Mouse (Mus musculus) inflammation-experienced regulatory T-cells (primary cell): Measurements from ENCODE around the gene Rpl28. TPM values are rescaled to one million over a fixed set of nuclear protein-coding genes. Genes with fewer than 3 reads are reported as not detected.

ENCODE experiments used
- polyA plus RNA-seq, 2 experiments: library from polyadenylated mRNA; unstranded; fragments of 100-300 nt; shearing (Covaris generic); gene quantifications; one replicate each; pipeline ENCODE4 v1.2.1; 2017

Gene Rpl28
- 100 to 1,000 TPM; 268 to 278 TPM for polyA plus RNA-seq

DNA sequence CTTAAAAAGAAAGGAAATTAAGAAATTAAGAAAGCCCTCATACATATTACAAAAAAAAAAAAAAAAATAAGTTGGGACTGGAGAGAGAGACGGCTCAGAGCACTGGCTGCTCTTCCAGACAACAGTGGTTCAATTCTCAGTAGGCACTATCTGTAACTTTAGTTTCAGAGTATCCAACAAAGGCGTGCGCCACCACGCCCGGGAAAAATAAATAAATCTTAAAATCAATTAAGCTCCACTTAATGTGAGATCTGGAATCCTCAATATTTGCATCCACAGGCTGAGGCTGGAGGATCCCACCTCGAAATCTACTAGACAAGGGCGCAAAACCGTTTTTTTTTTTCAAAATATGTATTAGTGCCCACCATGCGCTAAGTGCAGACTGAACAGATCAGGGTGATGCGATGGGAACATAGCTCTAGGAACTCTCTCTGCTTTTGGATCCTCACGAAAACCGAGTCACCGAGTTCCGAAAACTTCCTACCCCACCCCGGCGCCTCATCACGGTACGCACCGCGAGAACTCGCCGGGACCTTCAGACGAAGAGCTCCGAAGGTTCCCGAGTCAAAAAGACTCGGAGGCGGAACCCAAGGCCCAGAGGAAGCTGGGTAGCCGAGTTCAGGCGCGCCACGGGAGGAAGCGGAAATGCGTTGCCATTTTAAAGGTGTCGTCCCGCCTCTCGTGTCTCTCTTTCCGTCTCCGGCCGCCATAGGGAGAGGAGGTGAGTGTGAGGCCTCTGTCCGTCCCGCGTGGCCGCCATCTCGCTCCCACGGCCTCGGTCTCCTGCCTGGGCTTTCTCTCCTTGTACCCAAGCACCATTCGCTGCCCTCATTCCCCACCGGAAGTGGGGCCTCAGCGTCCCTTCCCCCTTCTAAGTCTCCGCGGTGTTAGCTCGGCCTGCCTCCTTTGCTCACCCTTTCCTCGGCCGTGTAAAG, at the start of gene Rpl28:
Gene Rpl28, plus strand, starts transcription at position 597 of the 935 bp plus-strand sequence.

DNA sequence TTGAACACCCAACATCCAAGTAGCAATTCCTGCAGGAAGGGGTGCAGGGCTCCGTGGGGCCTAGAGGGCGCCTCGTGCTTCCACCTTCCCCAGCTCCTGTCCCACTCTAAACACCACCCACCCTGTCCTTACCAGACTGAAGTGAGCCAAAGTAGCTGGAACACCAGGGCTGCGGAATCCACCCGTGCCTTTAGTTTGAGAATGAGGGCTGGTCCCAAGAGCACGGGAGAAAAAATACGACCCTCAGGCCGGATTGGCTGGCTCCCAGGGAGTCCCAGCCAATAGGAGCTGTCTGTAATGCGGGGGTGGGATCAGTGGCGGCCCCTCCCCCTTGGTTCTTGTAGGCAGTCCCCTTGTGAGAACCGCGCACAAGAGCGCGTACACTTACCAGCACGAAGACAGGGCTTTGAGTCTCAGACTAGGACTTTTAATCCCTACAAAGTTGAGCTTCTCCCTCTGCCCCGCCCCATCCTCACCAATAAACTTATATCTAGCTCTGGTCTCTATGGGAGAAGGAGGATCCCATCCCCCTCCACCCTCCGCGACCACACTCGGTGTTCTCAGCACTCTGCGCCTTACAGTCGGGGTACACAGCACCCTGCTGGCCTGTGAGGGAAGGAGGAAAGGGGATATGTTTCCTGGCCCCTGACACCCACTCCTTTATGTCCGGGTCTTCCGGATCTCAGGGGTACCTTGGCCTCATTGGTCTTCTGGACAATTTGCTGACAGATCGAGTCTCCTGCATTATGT, 39.7 kb upstream of the Rpl28 start, which contains the start of gene Cox6b2:
Gene Cox6b2, minus strand, starts transcription at position 274 of the 750 bp plus-strand sequence.

DNA sequence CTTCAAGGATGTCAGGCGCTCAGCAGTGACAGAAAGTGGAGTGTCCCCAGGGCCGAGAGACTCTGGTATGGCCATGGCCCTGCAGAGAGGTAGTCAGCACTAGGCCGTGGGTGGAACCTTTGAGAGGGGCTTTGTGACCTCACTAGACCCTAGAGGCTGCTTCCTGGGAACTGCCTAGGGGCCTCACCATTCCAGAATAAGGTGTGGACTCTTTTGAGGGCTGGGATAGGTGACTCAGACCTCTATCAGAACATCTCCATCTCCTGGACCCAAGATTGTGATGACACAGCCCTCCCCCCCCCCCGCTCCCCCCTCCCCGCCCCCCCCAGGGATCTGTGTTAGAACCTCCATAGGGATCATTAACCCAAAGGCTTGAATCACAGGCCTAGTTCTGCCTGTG, 21.5 kb upstream of the Rpl28 start, which contains the start of gene Fam71e2:
Gene Fam71e2, minus strand, starts transcription at position 101 of the 400 bp plus-strand sequence.

DNA sequence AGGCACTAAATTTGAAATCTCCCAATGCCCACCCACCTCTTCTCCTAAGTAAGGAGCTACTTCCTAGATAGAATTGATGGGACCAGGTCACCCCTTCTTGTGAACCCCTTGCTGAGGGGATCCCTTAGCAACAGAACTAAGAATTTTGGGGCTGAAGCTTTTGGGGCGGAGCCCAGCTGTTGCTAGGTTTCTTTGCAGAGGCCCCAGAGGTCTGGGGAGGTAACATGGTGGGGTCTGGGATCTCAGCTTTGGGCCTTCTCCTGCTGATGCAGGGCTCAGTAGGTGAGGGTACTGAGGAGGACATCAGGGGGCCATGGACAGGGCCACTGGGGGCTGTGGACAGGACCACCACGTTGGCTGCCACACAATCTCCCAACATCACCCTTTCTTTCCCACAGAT, 9.9 kb upstream of the Rpl28 start, which contains the start of the genes Il11 and Tmem190:
Gene Il11, minus strand, starts transcription at position 101 of the 400 bp plus-strand sequence.
Gene Tmem190, plus strand, starts transcription at position 179 of the 400 bp plus-strand sequence.

DNA sequence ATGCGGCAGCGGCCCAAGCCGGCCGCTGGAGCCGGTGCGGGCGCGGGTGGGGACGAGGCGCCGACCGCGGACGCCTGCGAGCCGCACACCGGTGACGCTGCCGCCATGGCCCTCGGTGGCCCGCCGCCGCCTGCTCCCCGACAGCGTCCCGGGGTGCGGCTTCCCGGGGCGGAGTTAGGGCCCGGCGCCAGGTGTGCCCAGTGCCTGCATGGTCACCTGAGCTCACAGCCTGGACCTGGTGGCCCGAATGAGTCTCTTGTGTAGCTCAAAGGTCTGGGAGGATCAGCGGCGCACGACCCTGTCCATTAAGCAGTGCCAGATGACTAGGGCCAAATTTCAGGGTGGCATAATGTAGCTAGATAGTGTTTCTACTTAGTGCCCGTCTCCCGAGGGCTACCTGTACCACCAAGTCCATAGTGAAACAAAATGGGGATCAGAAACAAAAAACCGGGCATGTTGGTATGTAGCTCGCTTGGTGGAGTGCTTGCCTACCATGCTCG, 3.2 kb upstream of the Rpl28 start, which contains the start of gene Tmem238:
Gene Tmem238, minus strand, starts transcription at position 221 of the 500 bp plus-strand sequence.

DNA sequence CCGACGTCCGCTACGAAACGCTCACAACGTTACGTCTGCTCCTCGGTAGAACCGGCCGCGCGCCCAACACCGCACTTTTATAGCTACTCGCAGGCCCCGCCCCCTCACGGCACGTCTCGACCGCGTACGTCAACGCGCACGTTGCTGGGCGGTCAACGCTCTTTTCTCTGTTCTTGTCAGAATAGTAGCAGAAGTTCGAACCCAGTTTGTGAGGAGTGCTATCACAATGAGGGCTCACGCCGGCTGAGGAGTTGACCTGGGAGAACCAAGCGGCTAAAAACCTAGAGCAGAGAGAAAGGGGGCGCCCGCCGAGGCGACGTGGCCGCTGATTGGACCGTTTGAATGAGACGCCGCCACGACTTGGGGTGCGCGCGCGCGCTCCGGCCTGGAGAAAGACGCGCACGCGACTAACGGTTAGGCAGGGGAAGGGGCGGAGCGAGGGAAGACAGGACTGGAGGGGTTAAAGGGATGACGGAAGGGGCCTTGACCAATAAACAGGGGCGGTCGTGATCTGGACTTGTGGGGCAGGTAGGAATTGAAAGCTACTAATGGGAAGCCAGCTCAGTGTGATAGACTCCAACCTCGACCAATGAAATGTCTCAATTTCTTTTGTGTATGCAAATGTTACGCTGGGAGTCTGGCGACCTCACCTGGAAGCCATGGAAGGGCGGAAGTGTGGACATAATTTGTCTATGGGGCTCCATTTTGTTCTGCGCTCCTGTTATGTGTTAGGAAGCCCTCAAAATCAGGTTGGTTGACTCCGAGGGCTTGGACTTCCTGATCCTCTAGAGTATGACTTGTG, 19.8 kb downstream of the Rpl28 start, which contains the start of gene Ube2s:
Gene Ube2s, minus strand, starts transcription at position 288 of the 802 bp plus-strand sequence.

DNA sequence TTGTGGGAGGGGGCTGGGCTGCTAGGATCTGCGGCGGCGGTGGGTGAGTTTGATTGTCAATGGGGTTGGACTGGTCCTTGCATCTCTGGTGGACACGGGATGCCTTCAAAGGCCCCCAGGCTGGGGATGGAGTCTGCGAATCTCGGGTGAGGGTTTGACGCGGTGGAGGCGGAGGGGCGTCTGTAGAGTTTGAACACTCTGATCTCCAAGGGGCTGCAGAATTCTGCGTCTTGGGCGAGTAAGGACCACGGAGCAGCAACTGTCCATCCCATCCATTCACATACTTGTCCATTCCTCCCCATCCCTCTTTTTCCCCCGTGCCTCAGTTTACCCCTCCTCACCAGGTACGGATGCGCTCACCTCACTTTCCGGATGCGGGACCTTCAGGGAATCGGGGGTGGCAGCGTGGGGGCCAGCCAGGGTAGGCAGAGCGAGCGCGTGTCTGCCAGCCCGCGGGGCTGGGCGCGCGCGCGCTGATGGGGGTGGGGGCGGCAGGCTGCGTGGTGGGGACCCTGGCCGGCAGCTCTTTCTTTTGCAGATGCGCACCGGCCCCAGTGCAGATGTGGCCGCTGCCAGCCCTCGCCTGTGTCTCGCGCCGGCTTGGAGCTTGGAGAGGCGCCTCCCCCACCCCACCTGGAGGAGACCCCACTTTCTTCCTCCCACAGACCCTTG, 51.7 kb downstream of the Rpl28 start, which contains the start of gene Shisa7:
Gene Shisa7, minus strand, starts transcription at position 452 of the 672 bp plus-strand sequence.

Other genes starting within 250 kb of the Rpl28 start
- 1 to 10 TPM in 1 of 2 experiments, under 1 TPM in 1; 0.53 to 1.3 TPM for gene Syt5, start 245.3 kb upstream of the Rpl28 start, polyA plus RNA-seq
- 1 to 10 TPM in 1 of 2 experiments, not detected in 1; 1.1 TPM for gene Ptprh, start 188.8 kb upstream of the Rpl28 start, polyA plus RNA-seq
- gene Tmem86b, start 161.5 kb upstream of the Rpl28 start, polyA plus RNA-seq = 10 to 100 TPM; 12.1 to 12.7 TPM
- 100 to 1,000 TPM; 275 to 316 TPM for gene Ppp6r1, start 133.9 kb upstream of the Rpl28 start, polyA plus RNA-seq
- gene Hspbp1, start 107.8 kb upstream of the Rpl28 start, polyA plus RNA-seq = 10 to 100 TPM; 62.6 to 74.0 TPM
- gene Brsk1, start 102.3 kb upstream of the Rpl28 start, polyA plus RNA-seq = under 1 TPM in 1 of 2 experiments, not detected in 1; 0.64 TPM
- gene Tmem150b, start 67.6 kb upstream of the Rpl28 start, polyA plus RNA-seq = under 1 TPM; 0.39 to 0.65 TPM
- gene Kmt5c, start 52.8 kb upstream of the Rpl28 start, polyA plus RNA-seq = 10 to 100 TPM; 39.6 to 41.0 TPM
- gene Cox6b2, start 39.8 kb upstream of the Rpl28 start, polyA plus RNA-seq = 1 to 10 TPM in 1 of 2 experiments, not detected in 1; 3.1 TPM
- not detected for gene Fam71e2, start 21.6 kb upstream of the Rpl28 start, polyA plus RNA-seq
- gene Il11, start 10.0 kb upstream of the Rpl28 start, polyA plus RNA-seq = under 1 TPM; 0.18 to 0.23 TPM
- gene Tmem190, start 9.9 kb upstream of the Rpl28 start, polyA plus RNA-seq = 1 to 10 TPM in 1 of 2 experiments, under 1 TPM in 1; 0.37 to 1.1 TPM
- gene Tmem238, start 3.2 kb upstream of the Rpl28 start, polyA plus RNA-seq = 10 to 100 TPM; 11.1 to 18.2 TPM
- gene Ube2s, start 19.7 kb downstream of the Rpl28 start, polyA plus RNA-seq = 100 to 1,000 TPM in 1 of 2 experiments, 10 to 100 TPM in 1; 99.5 to 166 TPM
- not detected for gene Shisa7, start 51.8 kb downstream of the Rpl28 start, polyA plus RNA-seq
- gene Isoc2b, start 77.4 kb downstream of the Rpl28 start, polyA plus RNA-seq = 10 to 100 TPM; 23.8 to 37.5 TPM
- 1 to 10 TPM in 1 of 2 experiments, under 1 TPM in 1; 0.75 to 1.2 TPM for gene Isoc2a, start 84.3 kb downstream of the Rpl28 start, polyA plus RNA-seq
- gene Gm36210, start 113.6 kb downstream of the Rpl28 start, polyA plus RNA-seq = under 1 TPM in 1 of 2 experiments, not detected in 1; 0.12 TPM
- gene Zfp628, start 122.3 kb downstream of the Rpl28 start, polyA plus RNA-seq = 1 to 10 TPM; 2.0 to 2.2 TPM
- under 1 TPM; 0.27 to 0.86 TPM for gene Nat14, start 129.2 kb downstream of the Rpl28 start, polyA plus RNA-seq
- gene Ssc5d, start 132.9 kb downstream of the Rpl28 start, polyA plus RNA-seq = under 1 TPM; 0.27 to 0.40 TPM
- gene Sbk2, start 171.5 kb downstream of the Rpl28 start, polyA plus RNA-seq = under 1 TPM in 1 of 2 experiments, not detected in 1; 0.51 TPM
- gene Sbk3, start 178.3 kb downstream of the Rpl28 start, polyA plus RNA-seq = under 1 TPM in 1 of 2 experiments, not detected in 1; 0.26 TPM
- 10 to 100 TPM; 20.6 to 23.4 TPM for gene Zfp579, start 203.3 kb downstream of the Rpl28 start, polyA plus RNA-seq
- 10 to 100 TPM; 31.2 to 51.7 TPM for gene Zfp524, start 221.5 kb downstream of the Rpl28 start, polyA plus RNA-seq
- gene Fiz1, start 221.8 kb downstream of the Rpl28 start, polyA plus RNA-seq = 10 to 100 TPM; 41.3 to 45.3 TPM
- gene Gm44973, start 222.6 kb downstream of the Rpl28 start, polyA plus RNA-seq = 1 to 10 TPM; 6.1 to 8.1 TPM
- 1 to 10 TPM; 7.8 to 8.4 TPM for gene Zfp865, start 227.5 kb downstream of the Rpl28 start, polyA plus RNA-seq
- not detected for gene Ccdc106, start 227.7 kb downstream of the Rpl28 start, polyA plus RNA-seq
- not detected for gene 4632433K11Rik, start 241.2 kb downstream of the Rpl28 start, polyA plus RNA-seq
- gene Zfp784, start 245.6 kb downstream of the Rpl28 start, polyA plus RNA-seq = 1 to 10 TPM; 3.9 to 4.1 TPM